Mouse (Mus musculus) midbrain, embryonic 11.5 days (tissue): ENCODE measurements around the gene Plcxd2. TPM values are rescaled to one million over a fixed set of nuclear protein-coding genes. Genes with fewer than 3 reads are reported as not detected.

ENCODE experiments used
- ATAC-seq: fragments of 200-750 bp; cut with Nextera tagmentation; 2 replicates; pipeline ENCODE4 v1.8.0; 2017; ENCODE audit warnings: moderate TSS enrichment, moderate library complexity; ENCODE audit not compliant: low FRiP score
- DNase-seq: peaks from one replicate; pipeline ENCODE4 v3.0.0; 2015; ENCODE audit warnings: low spot score; ENCODE audit errors: missing footprints
- H3K27ac ChIP-seq: fragments of 300-500 bp; sonication (generic); 2 replicates; pipeline ENCODE4 v1.5.1; 2014; ENCODE audit warnings: low read depth, low read length
- H3K27me3 ChIP-seq: fragments of 300-500 bp; sonication (generic); 2 replicates; pipeline ENCODE4 v1.6.1; 2014; ENCODE audit warnings: mild to moderate bottlenecking, low read length, moderate library complexity, mixed read lengths; ENCODE audit not compliant: control insufficient read depth, insufficient read depth
- H3K36me3 ChIP-seq: fragments of 300-500 bp; sonication (generic); 2 replicates; pipeline ENCODE4 v1.6.1; 2014; ENCODE audit warnings: mild to moderate bottlenecking, low read length, moderate library complexity, mixed read lengths; ENCODE audit not compliant: control insufficient read depth, insufficient read depth
- H3K4me1 ChIP-seq: fragments of 300-500 bp; sonication (generic); 2 replicates; pipeline ENCODE4 v1.6.1; 2014; ENCODE audit warnings: low read length; ENCODE audit not compliant: control insufficient read depth, insufficient read depth
- H3K4me2 ChIP-seq: fragments of 300-500 bp; sonication (generic); 2 replicates; pipeline ENCODE4 v1.6.1; 2014; ENCODE audit warnings: mild to moderate bottlenecking, moderate library complexity
- H3K4me3 ChIP-seq: fragments of 300-500 bp; sonication (generic); 2 replicates; pipeline ENCODE4 v1.5.1; 2014; ENCODE audit warnings: low read depth, low read length
- H3K9ac ChIP-seq: fragments of 300-500 bp; sonication (generic); 2 replicates; pipeline ENCODE4 v1.6.1; 2014; ENCODE audit warnings: low read length
- H3K9me3 ChIP-seq: fragments of 300-500 bp; sonication (generic); 2 replicates; pipeline ENCODE4 v1.6.1; 2016; ENCODE audit warnings: low read length; ENCODE audit not compliant: control insufficient read depth
- WGBS: fragments of 180-500 bp; shearing (Covaris S2); extraction: QIAGEN DNeasy Blood & Tissue Kit; methylation state at CpG from one replicate; pipeline ENCODE4 v1.1.7; 2014; 5-methylcytosine and 5-hydroxymethylcytosine counted together
- polyA plus RNA-seq: library from polyadenylated mRNA; unstranded; fragments of >200 nt; fragmentation: Nextera tagmentation; extraction: Ambion mirVana; gene quantifications from 2 replicates; pipeline ENCODE4 v1.2.1, GENCODE M21; 2014

Plcxd2 gene
- polyA plus RNA-seq, result 3.1 and 3.4 TPM in 2 replicates

DNA sequence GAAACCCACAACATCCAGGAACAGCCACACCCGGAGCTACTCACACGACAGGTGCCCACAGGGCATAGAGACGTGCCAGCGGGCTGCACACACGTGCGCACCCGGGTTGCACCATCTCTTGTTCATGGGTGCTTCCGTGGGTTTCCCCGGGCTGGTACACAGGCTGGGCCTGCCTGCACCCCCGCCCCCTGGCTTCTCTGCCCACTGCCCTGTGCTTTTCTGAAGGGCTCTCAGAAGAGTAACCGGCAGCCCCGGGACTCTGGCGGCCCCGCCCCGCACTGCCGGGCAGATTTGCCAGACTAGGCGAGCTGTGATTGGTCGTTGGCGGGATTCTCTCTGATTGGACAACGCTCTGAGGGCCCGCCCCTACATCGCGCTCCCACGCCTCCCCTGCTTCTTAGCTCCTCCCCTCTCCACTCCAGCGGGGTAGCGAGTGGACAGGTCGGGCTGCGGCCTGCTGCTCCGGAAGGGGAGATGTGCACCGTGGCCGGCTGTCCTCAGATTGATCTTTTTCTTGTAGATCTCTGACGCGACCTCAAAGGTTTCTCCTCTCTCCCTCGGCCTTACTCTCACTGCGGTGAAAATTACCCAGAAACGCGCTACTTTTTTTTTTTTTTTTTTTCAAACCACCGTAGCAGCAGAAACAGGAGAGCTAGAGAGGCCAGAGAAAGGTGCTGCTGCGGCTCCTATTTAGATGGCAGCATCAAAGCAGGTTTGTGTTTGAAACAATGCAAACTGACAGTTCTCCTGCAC lies at the start of gene Plcxd2:
TSS of gene Plcxd2 (minus strand) at position 66 of the 753 bp plus-strand sequence.
- no peaks in the 10 kb centered on the region for H3K36me3 ChIP-seq
- peaks cover 10% of the 10 kb centered on the region for H3K4me1 ChIP-seq
- H3K9me3 ChIP-seq, result no peaks in the 10 kb centered on the region
- DNase-seq, result peak; percentile 99
- H3K27ac ChIP-seq, result no peak within 1 kb of the TSS
- H3K9ac ChIP-seq, result peak within 1 kb of the TSS; percentile 70
- under 1% methylated on average over 39 of the region's 39 CpGs for WGBS
- no peaks in the 10 kb centered on the region for H3K27me3 ChIP-seq
- peak within 1 kb of the TSS; percentile 81 for H3K4me2 ChIP-seq
- peak within 1 kb of the TSS; percentile 62 for H3K4me3 ChIP-seq
- ATAC-seq, result peak; percentile 100

DNA sequence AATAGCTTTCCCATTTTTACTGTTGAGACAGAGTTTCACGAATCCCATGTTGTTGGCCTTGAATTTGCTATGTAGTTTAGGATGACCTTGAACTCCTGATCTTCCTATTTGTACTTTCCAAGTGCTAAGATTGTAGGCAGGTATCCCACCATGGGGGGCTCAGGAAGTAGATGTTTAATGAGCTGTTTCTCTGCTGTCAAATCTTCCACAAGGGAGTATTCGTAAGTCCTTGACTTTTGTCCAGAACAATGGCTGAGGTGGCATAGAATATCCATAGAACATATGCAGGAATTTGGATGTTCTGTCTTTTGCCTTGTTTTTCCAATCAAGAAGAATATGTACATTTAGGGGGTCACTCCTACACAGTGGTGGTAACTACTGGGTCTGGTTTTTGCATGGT lies 36.9 kb upstream of the Plcxd2 start:
- WGBS, result 76% methylated on average over 2 of the region's 2 CpGs
- Histone ChIP-seq H3K9me3 (no peaks in the 10 kb centered on the region), H3K4me2 (no peak overlapping the region), H3K27me3 (no peaks in the 10 kb centered on the region), H3K9ac (no peak overlapping the region), H3K4me3 (no peak overlapping the region), H3K4me1 (no peaks in the 10 kb centered on the region), H3K27ac (no peak overlapping the region), H3K36me3 (no peaks in the 10 kb centered on the region)
- ATAC-seq (no peak), DNase-seq (no peak)

DNA sequence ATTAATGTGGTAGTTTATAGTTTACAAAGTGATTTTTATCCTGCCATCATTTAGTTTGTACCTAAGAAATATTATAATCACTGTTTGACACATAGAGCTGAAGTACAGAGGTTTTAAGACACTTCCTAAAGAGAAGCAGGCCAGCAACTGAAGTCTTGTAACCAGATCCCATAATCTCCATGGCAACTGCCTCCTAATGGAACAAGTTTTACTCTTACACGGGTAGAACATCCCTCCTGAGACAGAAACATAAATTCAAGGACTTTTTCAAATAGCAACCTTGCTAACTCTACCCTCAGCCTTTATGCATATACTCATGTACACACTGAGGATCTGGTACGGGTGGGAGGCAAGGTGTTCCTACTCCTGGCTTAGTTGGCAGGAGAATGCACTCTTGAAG lies 26.2 kb upstream of the Plcxd2 start:
- no peaks in the 10 kb centered on the region for H3K9me3 ChIP-seq
- WGBS, result 65% methylated on average over 2 of the region's 2 CpGs
- no peaks in the 10 kb centered on the region for H3K27me3 ChIP-seq
- ATAC-seq (no peak), DNase-seq (no peak)
- no peak overlapping the region for H3K4me3 ChIP-seq
- no peak overlapping the region for H3K4me2 ChIP-seq
- H3K4me1 ChIP-seq, result no peaks in the 10 kb centered on the region
- no peaks in the 10 kb centered on the region for H3K36me3 ChIP-seq
- H3K27ac ChIP-seq, result no peak overlapping the region
- H3K9ac ChIP-seq, result no peak overlapping the region

DNA sequence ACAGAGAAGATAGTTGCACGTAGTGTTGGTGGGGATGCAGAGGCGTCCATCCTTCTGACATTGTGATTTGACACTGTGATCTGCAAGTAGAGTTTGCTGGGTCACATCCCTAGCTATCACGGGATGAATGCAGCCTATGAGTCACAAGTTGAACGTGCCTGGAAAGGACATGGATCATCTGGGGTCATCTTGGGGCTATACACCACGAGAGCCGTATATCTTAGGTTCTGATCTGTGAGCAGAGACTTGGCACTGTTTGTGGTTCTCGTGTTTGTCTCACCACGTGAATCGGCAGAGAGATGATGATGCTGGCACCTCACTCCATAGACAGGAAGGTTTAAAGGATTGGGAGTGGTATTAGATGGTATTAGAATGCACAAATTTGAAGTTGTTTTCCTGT lies 23.9 kb upstream of the Plcxd2 start:
- Histone ChIP-seq H3K4me3 (no peak overlapping the region), H3K4me2 (no peak overlapping the region), H3K27me3 (no peaks in the 10 kb centered on the region), H3K27ac (no peak overlapping the region), H3K36me3 (no peaks in the 10 kb centered on the region), H3K4me1 (no peaks in the 10 kb centered on the region), H3K9me3 (no peaks in the 10 kb centered on the region), H3K9ac (no peak overlapping the region)
- ATAC-seq (no peak), DNase-seq (no peak)
- 84% methylated on average over 9 of the region's 9 CpGs for WGBS

DNA sequence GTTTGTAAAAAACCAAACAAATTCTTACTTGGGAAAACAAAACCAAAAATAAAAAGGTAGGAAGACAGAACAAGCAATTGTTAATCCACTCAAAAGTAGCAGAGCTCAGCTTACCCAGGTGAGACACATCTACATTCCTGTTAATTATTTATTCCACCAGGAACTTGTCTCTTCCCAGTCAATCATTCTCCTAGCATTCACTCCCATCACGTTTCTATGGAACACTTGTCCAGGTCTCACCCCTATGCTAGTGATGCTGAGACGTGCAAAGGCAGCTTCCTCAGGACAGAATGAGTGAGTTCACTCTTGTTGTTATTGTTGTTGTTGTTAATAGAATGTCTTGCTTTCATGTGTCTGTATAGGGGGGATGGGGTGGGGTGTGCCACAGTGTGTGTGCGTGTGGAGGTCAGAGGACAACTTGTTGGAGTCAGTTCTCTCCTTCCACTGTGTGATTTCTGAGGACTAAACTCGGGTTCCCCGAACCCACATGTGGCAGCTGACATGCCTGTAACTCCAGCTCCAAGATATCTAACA lies 13.0 kb upstream of the Plcxd2 start:
- WGBS, result 73% methylated on average over 5 of the region's 5 CpGs
- ATAC-seq, result 0 out of 2 replicates have a peak, but pooled peaks have one; percentile 14
- H3K36me3 ChIP-seq, result no peaks in the 10 kb centered on the region
- no peaks in the 10 kb centered on the region for H3K4me1 ChIP-seq
- no peaks in the 10 kb centered on the region for H3K27me3 ChIP-seq
- no peak overlapping the region for H3K27ac ChIP-seq
- no peaks in the 10 kb centered on the region for H3K9me3 ChIP-seq
- H3K9ac ChIP-seq, result no peak overlapping the region
- H3K4me2 ChIP-seq, result no peak overlapping the region
- DNase-seq, result no peak
- H3K4me3 ChIP-seq, result no peak overlapping the region

DNA sequence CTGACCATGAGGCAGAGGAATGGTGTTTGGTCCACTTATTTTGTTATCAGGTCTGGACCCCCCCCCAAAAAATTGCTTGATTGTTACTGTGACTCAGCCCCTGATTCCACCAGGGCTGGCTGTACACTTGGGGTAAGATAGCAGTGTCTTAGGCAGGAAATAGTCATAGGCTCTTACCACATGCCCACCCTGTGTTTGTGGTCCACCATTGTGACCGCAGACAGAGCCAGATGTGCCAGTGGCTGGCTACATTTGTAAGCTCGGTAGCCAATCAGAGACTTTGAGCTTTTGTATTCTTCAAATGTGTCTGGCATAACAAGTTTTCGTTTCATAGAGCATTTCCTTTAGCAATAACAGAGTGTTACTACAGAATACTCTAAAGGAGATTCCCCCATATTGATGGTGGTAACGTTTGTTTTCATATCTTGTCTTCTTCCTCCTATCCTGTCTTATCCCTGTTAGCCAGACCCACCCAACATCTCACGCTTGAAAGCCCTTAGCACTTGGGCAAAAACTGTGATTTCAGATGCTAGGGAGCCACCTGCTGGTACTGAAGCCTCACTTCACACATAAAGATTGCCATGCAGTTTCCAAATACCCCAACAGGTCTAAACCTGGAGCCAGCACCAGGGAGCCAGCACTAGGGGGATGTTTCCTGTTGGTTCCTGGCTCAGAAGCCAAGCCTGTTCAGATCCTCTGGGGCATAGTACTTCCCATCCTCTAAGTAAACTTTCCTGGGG lies 12.3 kb upstream of the Plcxd2 start:
- Histone ChIP-seq H3K4me2 (no peak overlapping the region), H3K9ac (no peak overlapping the region), H3K9me3 (no peaks in the 10 kb centered on the region), H3K27ac (no peak overlapping the region), H3K4me3 (no peak overlapping the region), H3K36me3 (no peaks in the 10 kb centered on the region), H3K4me1 (no peaks in the 10 kb centered on the region), H3K27me3 (no peaks in the 10 kb centered on the region)
- ATAC-seq (peak; percentile 80), DNase-seq (peak; percentile 91)
- WGBS, result 57% methylated on average over 5 of the region's 5 CpGs

DNA sequence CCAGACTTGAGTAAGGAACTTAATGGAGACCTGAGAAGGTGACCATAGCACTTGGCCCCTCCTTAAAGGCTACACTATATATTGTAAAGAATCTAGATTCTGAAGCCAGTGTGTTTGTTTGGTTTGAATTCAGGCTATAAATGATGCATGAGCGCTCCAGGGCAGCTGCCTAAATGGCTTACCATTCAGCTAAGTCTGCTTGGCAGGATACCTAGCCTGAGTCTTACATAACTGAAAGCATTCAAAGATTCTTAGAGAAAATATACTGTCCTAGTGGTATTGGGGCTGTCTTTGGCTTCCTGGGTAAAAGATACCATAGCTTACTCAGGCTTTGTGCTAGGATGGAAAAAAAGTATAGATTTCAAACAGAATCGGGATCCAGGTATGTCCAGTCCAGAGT lies 11.3 kb upstream of the Plcxd2 start:
- H3K36me3 ChIP-seq, result no peaks in the 10 kb centered on the region
- no peak for ATAC-seq

DNA sequence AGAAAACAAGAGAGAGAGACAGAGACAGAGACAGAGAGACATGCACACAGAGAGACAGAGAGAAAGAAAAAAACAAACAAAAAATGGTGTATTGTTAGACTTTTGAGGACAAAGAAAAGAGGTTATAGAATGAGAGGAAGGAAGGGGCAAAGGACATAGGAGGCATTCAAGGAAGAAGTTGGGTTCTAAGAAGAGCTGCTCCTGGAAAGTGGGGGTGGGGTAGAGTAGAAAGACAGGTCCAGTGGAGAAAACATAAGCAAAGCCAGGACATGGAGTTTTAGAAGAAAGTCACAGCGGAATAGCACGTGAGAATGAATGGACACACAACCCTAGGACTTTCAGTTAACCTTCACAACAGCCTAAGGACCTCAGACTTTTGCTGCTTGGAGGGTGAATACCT lies 10.4 kb upstream of the Plcxd2 start:
- Histone ChIP-seq H3K36me3 (no peaks in the 10 kb centered on the region), H3K9me3 (no peaks in the 10 kb centered on the region), H3K4me2 (no peak overlapping the region), H3K27ac (no peak overlapping the region), H3K4me3 (no peak overlapping the region), H3K27me3 (no peaks in the 10 kb centered on the region), H3K9ac (no peak overlapping the region), H3K4me1 (no peaks in the 10 kb centered on the region)
- DNase-seq (no peak), ATAC-seq (no peak)
- 79% methylated on average over 2 of the region's 2 CpGs for WGBS

More for the DNA sequence above, 11.3 kb upstream of the Plcxd2 start:
- H3K9ac ChIP-seq, result no peak overlapping the region
- no peaks in the 10 kb centered on the region for H3K4me1 ChIP-seq
- WGBS, result 91% methylated on average over 2 of the region's 2 CpGs
- H3K27ac ChIP-seq, result no peak overlapping the region
- no peak overlapping the region for H3K4me2 ChIP-seq
- no peaks in the 10 kb centered on the region for H3K27me3 ChIP-seq
- no peak for DNase-seq
- no peaks in the 10 kb centered on the region for H3K9me3 ChIP-seq
- no peak overlapping the region for H3K4me3 ChIP-seq

DNA sequence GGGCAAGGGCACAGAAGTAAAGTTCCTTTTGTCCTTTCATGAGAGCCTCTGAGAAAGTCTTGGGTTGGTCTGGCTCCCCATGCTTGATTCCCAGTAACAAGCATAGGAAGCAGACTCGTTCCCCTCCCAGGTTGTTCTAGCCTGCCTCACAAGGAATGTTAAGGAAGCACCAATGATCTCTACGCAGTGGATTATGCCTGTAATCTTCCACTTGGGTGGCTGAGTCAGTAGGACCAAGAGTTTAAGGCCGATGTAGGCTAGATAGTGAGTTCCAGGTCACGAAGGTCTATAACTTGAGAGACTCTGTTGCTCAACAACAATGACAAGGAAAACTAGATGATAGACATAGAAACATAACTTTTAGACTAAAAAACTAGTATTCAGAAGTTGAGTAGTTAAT lies 9.8 kb upstream of the Plcxd2 start:
- 83% methylated on average over 4 of the region's 4 CpGs for WGBS
- no peak overlapping the region for H3K27ac ChIP-seq
- no peak for ATAC-seq
- no peak for DNase-seq
- H3K4me2 ChIP-seq, result no peak overlapping the region
- no peaks in the 10 kb centered on the region for H3K4me1 ChIP-seq
- no peaks in the 10 kb centered on the region for H3K36me3 ChIP-seq
- H3K27me3 ChIP-seq, result no peaks in the 10 kb centered on the region
- H3K4me3 ChIP-seq, result no peak overlapping the region
- no peaks in the 10 kb centered on the region for H3K9me3 ChIP-seq
- no peak overlapping the region for H3K9ac ChIP-seq
